Mouse (Mus musculus) right cerebral cortex, adult 2 months (tissue): ENCODE measurements around the gene Nlk.
"Not testable (repeated sequence)": the region's sequence is repeated elsewhere in the genome, so short reads cannot be mapped to it uniquely, and the experiment has no call there.

Source experiments
- DNase-seq, 2 experiments: peaks; one replicate each; pipeline ENCODE4 v3.0.0; 2021 to 2022; ENCODE audit warnings: low spot score in 2 of 2

The Nlk gene

DNA sequence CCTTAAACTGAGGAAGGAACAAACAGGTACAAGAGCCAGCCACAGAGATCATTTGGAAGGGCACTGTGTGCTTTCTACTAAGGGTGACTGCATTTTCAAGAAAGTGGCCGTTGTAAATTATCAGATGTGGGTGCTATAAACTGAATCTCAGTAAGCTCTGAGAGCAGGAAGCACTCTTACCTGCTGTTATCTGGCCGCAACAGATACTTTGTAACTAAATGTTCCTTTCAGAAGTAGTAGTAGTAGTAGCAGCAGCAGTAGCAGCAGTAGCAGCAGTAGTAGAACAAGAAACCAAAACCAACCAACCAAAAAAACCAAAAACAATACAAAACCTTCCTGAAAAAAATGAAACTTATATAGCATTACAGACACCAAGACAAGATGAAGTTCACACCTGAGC, 101.4 kb downstream of the Nlk start:
- DNase-seq = no peak

DNA sequence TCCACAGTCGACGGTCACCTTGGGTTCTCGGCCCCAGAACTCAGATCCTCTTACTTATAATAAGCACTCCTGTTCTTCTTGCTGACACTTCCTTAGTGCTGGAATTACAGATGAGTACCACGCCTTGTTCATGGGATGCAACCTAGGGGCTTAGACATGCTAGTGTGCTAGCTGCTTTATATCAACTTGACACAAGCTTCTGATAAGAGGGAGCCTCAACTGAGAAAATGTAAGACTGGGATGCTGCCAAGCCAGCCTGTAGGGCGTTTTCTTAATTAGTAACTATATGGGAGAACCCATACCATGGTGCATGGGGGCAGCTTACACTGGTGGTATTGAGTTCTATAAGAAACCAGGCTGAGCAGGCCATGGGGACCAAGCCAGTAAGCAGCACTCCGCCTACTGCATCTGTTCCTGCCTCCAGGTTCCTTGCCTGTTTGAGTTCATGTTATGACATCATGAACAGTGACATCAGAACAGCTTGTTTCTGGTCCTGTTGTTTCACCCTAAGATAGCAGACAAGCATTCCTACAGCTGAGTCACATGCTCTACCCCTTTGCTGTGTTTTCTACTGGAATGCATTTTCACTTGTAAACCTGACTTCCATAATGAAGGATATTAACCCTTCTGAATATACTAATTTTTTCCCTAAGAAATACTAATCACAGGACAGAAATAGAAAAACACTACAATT, 102.8 kb downstream of the Nlk start:
- no peak for DNase-seq

DNA sequence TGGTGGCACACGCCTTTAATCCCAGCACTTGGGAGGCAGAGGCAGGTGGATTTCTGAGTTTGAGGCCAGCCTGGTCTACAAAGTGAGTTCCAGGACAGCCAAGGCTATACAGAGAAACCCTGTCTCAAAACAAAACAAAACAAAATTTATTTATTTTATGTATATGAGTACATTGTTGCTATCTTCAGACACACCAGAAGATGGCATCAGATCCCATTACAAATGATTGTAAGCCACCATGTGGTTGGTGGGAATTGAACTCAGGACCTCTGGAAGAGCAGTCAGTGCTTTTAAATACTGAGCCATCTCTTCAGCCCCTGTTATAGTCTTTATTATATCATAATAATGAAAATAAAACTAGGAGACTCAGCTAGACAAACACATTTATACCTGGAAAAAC, 109.5 kb downstream of the Nlk start:
- DNase-seq = not testable (repeated sequence)

DNA sequence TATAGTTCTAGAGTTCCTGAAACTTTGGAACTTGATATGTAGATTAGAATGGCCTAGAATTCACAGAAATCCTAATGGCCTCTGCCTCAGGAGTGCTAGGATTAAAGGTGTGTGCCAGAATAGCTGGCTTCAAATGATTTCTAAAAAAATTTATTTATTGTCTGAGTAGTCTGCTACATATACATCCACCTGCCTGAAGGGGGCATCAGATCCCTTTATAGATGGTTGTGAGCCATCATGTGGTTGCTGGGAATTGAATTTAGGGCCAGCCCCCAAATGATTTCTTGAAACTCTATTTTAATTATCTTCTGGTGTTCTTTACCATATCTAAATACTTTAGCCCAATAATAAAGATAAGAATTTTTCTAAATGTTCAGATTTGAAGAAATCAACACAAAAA, 111.1 kb downstream of the Nlk start:
- DNase-seq = no peak

DNA sequence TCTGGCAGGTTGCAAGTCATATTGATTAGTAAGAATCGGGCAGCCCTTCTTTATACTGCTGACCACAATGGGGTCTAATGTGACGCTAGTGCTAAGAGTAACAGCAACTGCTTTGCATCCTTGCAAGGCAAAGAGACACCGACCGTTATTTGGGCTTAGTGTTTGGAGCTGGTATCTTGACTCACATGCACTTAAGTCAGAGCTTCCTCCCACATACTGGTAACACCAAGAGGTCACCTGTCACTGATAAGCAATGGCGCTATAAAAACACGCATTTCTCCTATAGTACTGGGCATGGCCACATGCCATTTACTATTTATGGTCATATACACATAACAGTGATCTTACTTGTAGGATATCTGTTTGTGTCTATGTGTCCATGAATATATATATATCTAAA, 114.3 kb downstream of the Nlk start:
- no peak for DNase-seq

DNA sequence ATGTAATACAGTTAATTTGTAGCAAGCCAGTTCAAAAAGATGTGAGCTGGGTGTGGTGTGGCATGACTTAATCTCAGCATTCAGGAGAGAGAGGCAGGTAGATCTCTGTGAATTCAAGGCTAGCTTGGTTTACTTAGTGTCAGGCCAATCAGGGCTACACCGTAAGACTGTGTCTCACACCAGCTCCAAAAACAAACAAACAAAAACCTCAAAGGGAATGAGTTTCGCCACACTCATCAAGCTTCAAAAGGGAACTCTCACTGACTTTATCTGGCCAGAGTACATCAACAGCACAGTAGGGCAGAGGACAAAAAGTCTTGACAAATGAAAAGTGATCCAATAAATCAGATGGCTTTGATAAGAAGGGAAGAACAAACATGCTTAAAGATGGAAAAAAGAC, 122.2 kb downstream of the Nlk start:
- DNase-seq = no peak

DNA sequence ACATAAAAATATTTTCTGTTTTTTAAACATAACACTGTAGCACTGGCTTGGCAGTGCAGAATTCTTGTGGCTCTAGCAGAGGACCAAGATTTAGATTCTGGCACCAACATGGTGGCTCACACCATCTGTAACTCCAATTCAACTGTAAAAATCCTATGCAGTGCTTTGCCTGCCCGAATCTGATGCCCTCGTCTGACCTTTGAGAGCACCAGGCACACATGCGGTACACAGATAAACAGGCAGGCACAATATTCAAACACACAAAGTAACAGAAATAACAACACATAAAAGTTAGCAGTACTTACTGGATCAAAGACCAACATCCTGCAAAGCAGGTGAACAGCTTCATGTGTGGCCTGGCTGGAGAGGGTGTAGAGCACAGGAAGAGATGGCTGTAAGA, 122.6 kb downstream of the Nlk start:
- DNase-seq = no peak

DNA sequence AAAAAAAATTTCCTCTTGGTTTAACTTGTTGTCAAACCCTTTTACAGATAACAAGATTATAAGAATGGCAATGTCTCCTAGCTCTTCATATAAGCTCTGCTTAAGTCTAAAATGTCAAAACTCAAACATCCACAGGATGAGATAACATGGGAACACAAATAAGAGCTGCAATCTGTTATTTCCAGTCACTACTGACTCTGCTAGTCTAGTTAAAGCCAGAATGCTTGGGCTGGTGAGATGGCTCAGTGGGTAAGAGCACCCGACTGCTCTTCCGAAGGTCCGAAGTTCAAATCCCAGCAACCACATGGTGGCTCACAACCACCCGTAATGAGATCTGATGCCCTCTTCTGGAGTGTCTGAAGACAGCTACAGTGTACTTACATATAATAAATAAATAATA, 123.1 kb downstream of the Nlk start:
- not testable (repeated sequence) for DNase-seq

DNA sequence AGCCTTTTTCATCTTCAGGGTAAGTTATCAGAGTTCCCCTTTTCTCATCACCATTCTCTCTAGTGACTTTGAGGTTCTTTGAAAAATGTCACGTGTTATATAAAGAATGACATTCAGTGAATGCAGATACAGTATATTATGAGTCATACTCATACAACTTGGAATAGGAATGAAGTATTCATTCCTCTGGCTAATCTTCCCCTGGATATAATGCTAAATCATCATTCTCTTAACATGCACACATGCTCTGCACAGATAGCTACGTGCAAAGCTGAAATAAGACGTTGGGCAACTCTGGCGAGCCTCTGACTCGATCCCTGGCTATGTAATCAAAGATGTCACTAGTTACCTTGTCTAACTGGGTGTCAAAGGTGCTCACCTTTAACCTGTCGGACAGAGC, 125.3 kb downstream of the Nlk start:
- DNase-seq = no peak

DNA sequence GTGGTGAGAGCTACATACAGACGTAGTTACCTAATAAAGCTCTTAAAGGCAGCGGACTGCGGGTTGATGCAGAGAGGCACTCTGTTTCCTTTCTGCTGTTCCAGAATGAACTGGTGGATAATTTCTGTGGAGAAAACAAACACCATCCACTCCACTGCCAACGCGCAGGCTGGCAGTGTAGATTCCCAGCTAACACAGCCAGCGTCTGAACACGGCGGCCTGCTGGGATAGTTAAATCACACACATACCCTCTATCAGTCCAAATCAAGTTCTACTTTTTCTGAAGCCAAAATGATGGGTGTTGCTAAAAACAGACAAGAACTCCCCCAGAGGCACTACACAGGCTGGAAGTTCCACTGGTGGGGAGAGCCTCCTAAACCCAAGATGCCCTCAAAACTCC, 125.7 kb downstream of the Nlk start:
- DNase-seq = peak; percentile 41 to 65

DNA sequence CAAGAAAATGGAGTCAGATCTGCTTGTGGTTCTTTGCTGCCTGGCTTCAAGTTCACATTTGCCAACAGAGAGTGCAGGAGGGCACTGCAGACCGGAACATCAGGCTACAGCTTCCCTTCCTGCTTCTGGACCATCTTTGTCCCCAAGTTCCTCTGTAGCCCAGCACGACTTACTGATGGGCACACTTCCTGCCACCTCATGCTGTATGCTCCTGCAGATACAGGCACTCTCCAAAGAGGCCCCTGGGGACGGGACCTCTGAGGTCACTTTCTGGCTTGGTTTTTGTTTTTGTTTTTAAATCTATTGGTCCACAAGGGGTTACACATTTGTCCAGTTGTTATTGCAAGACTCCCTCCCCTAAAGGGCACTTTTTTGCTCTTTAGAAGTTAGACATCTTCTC, 127.4 kb downstream of the Nlk start:
- DNase-seq = no peak

DNA sequence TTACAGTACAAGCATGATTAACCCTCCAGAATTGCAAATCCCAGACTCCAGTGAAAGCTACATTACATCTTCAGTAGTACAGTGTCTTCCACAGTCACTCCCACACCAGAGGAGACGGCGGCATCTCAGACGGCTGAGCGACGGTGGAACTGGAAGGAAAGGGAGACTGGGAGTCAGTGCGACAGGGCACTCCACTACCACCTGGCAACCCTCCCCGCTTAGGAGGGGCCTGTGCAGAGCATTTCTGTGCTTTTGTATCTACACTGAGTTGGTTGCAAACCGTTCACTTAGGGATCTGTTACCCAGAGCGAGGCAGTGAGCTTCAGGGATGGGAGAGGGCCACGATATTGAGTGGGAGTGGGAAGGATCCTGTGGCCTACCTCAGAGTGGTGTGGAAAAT, 128.3 kb downstream of the Nlk start:
- no peak for DNase-seq

DNA sequence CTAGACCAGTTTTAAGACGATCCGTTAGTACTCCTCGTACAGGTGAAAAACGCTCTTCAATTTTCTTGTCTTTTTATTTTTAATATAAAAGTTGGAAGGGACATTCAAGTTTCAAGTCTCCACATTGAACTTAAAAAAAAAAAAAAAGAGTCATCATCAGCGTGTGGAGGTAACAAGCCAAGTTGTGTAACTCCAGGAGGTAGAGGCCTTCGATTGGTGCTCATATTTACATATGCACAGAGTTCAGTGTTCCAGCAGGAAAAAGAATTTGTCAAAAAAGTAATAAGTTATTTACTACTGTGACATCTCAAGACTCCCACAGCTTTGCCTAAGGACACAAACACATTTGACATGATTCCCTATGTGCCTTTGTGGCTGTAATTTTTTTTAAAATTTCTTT, 129.6 kb downstream of the Nlk start:
- no peak for DNase-seq

DNA sequence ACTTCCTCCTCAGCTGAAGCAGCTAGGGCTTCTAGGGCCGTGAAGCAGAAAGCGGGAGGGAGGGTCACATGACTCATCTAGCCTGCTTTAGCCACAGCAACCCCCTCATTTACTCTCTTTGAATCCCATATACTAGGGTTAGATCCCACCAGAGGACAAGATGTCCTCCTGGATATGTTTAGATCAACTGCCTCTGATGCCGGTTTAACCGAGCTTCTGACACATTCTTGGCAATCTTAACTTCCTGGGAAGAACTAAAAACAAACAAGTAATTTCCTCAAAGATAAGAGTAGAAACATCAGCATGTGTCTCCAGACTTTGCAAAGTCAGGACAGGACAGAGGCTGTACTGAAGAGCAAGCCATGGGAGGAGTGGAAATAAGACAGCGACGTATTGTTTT, 130.4 kb downstream of the Nlk start:
- no peak for DNase-seq

DNA sequence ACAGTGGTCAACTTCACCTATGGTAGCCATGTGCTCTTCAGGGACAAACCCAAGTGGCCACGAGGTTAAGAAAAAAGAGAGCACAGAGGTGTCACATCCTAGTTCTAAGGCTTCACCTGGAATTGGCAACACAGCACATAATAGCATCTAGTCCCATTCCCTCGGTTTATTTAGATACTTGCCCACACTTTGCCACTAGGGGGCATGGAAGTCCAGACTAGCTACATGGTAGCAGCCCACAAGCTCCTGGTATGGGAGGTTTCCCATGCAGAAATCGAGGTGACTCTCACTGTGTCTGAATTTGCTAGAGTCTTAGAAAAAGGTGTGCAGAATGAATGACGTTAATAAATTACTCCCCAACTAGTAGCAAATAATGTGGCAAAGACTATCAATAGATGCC, 136.7 kb downstream of the Nlk start:
- DNase-seq = peak; percentile 83 to 87

DNA sequence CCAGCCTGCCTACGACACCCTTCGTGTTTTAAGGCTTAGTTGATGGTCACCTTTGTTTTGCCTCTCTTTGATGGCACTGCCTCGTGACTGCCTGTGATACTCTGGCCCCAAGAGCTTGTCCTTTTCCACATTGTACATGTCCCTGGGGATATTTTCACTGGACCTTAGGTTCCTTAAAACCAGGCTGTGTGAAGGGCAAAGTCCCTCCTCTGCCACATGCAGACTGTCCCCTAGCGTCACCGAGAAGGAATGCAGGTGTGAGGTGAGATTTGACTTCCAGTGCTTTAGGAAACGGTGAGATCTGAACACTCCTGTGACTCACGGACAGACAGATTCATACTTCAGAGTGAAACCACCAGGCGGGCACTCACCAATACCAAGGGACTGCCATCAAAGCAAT, 139.9 kb downstream of the Nlk start:
- no peak for DNase-seq

DNA sequence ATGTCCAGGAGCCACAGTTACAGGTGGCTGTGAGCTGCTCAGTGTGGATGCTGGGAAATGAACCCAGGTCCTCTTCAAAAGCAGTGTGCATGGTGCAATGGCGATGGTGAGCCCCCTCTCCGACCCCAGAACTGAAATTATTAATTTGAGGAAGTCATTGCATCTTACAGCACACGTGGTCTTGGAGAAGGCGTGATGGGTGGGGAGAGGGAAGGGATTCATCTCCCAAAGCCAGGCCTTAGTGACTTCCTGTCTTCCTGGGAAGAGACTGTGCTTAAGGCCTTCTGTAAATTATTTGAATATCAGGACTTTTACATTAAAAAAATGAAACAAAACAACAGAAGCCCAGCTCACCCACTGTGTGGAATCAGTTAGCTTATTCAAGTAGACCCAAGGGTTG, 141.1 kb downstream of the Nlk start:
- DNase-seq = no peak

DNA sequence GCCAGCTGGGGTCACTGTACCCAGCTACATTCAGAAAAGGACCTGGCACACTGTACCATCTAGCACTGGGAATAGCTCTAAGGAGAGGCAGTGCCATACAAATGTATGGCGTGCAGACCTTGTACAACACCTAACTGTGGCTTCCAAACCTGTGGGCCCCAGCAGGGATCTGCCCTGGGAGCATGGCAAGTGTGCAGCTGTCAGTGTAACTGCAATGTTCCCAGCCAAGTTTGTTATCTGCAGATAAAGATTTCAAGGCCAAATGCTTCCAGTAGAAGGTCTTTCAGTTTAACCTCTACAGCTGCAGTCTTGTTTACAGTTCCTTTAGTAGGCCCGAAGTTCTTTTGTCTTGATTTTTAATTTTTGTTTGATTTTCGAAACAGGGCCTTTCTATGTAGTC, 141.6 kb downstream of the Nlk start:
- DNase-seq = no peak

DNA sequence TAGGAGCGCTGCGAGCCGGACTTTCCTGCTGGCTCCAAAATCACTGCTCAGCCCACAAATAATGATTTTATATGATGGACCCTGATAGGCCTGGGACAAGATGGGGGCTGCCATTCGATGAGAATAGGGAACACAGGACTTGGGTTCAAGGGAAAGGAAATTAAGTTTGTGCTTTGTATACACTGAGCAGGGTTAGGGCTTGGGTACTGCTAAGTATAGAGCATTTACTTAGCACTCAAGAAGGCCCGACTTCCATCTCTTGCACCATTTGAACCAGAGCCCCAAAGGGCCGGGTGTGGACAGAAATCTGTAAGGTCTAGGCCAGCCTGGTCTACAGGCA, 146.1 kb downstream of the Nlk start:
- no peak for DNase-seq

DNA sequence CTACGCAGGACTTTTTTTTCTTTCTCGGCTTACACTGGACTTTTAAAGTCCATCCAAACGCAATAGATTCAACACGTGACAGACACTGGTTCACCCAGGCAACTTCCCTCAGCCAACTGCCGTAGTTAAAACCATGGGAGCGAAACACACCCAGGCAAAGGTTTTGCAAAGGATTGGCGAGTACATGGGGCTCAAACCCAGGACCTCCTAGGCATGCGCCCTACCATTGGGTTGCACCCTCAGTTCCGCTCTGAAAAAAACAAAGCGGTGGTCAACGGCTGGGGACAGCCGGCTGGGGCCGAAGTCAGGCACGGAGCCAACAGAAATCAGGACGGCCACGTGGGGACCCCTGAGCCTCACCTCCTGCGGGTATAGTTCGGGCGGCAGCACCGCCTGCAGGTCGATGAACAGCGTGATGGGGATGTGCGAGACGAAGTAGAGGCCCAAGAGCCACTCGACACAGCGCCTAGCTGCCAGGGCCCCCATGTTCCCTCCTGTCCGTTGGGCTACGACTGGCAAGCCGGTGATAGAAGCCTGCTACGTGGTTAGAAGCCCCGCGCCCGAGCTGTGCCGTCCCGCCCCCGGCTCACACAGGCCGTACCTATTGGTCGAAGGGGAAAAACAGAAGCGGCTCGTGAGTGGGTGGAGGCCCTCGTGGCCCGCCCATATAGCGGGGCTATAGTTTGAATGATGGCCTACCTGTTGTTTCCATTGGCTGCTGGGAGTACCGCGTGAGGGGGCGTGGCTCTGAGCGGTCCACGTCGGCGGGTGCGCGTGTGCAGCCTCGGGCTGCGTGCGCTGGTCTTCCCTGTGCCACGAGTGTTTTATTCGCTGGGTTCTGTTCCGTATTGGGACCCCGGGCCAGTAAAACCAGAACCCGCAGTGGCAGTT, 146.8 kb downstream of the Nlk start, which contains the start of gene Tmem97:
Tmem97 (minus strand) TSS at position 610 of the 891 bp plus-strand sequence.
- DNase-seq = peak; percentile 95 to 97

DNA sequence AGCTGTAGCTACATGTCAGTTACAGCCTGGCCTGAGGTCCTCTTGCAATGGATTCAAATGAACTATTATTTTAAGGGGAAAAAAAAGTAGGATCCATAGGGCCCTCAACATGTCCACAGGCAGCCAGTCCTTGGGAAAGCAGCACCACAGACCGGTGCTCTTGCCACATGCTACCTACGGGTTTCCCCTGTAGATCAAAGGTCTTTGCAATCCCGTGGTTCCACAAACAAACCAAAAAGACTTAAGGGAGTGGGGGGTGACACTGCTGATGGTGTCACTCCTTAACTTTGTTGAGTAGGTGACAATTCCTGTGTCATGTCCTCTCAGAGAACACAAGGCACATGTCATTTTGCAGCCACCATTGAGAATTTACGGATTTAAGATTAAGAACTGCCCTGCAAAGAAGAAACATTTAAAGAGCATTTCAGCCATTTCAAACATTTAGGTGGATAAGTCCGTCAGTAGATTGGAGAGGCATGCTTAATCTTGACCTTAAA, 147.6 kb downstream of the Nlk start:
- no peak for DNase-seq

DNA sequence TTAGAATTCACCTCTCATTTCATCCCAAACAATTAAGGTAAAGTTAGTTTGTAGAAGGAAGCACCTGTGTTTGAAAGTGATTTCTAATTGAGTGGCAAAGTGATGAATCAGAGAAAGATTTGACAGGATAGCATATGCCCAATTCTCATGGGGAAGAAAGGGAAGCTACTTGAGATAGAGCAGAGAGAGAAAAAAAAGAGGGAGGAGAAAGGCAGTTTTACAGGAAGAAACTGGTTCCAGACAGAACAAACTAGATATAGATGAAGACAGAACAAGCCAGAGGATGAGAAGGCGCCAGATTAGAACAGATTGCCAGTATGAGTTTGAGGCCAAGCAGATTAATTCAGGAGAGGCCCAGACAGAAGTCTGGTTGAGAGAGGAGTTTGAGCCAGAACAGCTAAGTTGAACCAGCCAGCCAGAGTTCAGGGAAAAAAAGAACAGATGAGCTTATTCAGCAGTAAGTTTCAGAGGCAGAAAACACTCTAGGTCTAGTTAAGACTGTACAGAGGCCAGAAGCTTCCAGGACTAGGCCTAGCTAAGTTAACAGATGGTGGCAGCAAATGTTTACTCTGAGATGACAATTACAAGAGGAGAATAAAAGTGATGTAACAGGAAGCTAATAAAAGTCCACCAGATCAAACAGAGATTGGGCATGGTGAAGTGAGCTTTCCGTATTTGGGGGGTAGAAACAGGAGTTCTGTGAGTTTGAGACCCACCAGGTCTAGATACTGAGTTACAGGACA, 149.3 kb downstream of the Nlk start:
- no peak for DNase-seq

DNA sequence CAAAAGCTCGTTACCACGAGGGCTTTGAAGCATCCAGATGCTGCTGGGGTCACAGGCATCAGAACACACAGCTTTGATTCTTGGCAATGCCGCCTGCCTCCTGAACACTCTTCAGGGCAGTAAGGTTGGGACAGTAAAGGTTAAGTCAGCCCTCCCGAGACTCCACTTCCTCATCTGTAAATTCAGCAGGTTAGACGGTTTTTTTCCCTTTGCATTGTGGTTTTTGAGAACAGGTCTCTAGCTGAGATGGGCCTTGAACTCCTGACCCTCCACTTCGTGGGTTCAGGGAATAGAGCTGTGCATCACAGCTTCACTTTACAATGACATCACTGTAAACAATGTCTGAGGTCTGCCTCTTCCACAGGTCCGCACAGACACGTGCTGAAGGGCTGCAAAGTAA, 152.0 kb downstream of the Nlk start:
- DNase-seq = no peak
